Mouse (Mus musculus): Measurements from ENCODE around the gene Nav3. TPM values are rescaled to one million over a fixed set of nuclear protein-coding genes. Genes with fewer than 3 reads are reported as not detected.

The Nav3 gene
- total and polyA plus RNA-seq, 2 experiments = 0.01 to 0.28 TPM

GRCm38 (mm10) chr10:109985824-109986485 is 470.0 kb downstream of the Nav3 start:
- H3K79me2 ChIP-seq (ENCODE audit: control insufficient read depth, insufficient read depth, low read length) = no peaks in the 10 kb centered on the region
- H3K36me3 ChIP-seq (ENCODE audit: control insufficient read depth, insufficient read depth, low read length) = no peaks in the 10 kb centered on the region
- DNase-seq (ENCODE audit: extremely low read depth, low read depth, low spot score) = no peak
- H3K9ac ChIP-seq (ENCODE audit: low read depth, low read length) = no peak overlapping the region
- 66% methylated on average over 8 of the region's 8 CpGs for WGBS
- no peaks in the 10 kb centered on the region for H3K4me1 ChIP-seq (ENCODE audit: control insufficient read depth, insufficient read depth, low read length)
- H3K27ac ChIP-seq (replicated peaks; ENCODE audit: insufficient read depth, low read depth, low read length) = no peak overlapping the region
- no peak overlapping the region for H3K4me3 ChIP-seq (ENCODE audit: insufficient read depth, low read depth, low read length)
- H3K27me3 ChIP-seq (ENCODE audit: control insufficient read depth, insufficient read depth, low read length) = no peaks in the 10 kb centered on the region
- TF ChIP-seq POLR2A (IDR thresholded peaks at IDR 0.05; ENCODE audit: extremely low read depth, insufficient read depth, low read length) (no peak), CTCF (IDR thresholded peaks at IDR 0.05; ENCODE audit: low read depth, low read length) (no peak)

- Histone ChIP-seq H3K4me3 (ENCODE audit: insufficient read depth, low read depth, low read length) (no peak overlapping the region), H3K9ac (ENCODE audit: low read depth, low read length) (no peak overlapping the region), H3K36me3 (ENCODE audit: control insufficient read depth, insufficient read depth, low read length) (no peaks in the 10 kb centered on the region), H3K27ac (replicated peaks; ENCODE audit: insufficient read depth, low read depth, low read length) (no peak overlapping the region), H3K79me2 (ENCODE audit: control insufficient read depth, insufficient read depth, low read length) (no peaks in the 10 kb centered on the region), H3K27me3 (ENCODE audit: control insufficient read depth, insufficient read depth, low read length) (no peaks in the 10 kb centered on the region), H3K4me1 (ENCODE audit: control insufficient read depth, insufficient read depth, low read length) (no peaks in the 10 kb centered on the region; the same call in 1 of the 2 replicates)
- no peak for TF ChIP-seq POLR2A (IDR thresholded peaks at IDR 0.05; ENCODE audit: extremely low read depth, insufficient read depth, low read length)
- TF ChIP-seq CTCF (IDR thresholded peaks at IDR 0.05; ENCODE audit: low read depth, low read length) = no peak
- DNase-seq (ENCODE audit: extremely low read depth, low read depth, low spot score) = no peak
- WGBS = 89% methylated on average over 8 of the region's 8 CpGs
Observed at GRCm38 (mm10) chr10:109976351-109976750, 479.7 kb downstream of the Nav3 start.

GRCm38 (mm10) chr10:109974177-109974576 is 481.8 kb downstream of the Nav3 start:
- TF ChIP-seq CTCF (IDR thresholded peaks at IDR 0.05; ENCODE audit: low read depth, low read length) = no peak
- no peak for TF ChIP-seq POLR2A (IDR thresholded peaks at IDR 0.05; ENCODE audit: extremely low read depth, insufficient read depth, low read length)
- H3K36me3 ChIP-seq (ENCODE audit: control insufficient read depth, insufficient read depth, low read length) = no peaks in the 10 kb centered on the region

GRCm38 (mm10) chr10:109973483-109973882 is 482.5 kb downstream of the Nav3 start:
- peak; percentile 64 for DNase-seq (ENCODE audit: extremely low read depth, low read depth, low spot score)
- Histone ChIP-seq H3K79me2 (ENCODE audit: control insufficient read depth, insufficient read depth, low read length) (no peaks in the 10 kb centered on the region), H3K36me3 (ENCODE audit: control insufficient read depth, insufficient read depth, low read length) (no peaks in the 10 kb centered on the region), H3K27me3 (ENCODE audit: control insufficient read depth, insufficient read depth, low read length) (no peaks in the 10 kb centered on the region), H3K4me3 (ENCODE audit: insufficient read depth, low read depth, low read length) (no peak overlapping the region), H3K4me1 (ENCODE audit: control insufficient read depth, insufficient read depth, low read length) (no peaks in the 10 kb centered on the region; the same call in 1 of the 2 replicates), H3K9ac (ENCODE audit: low read depth, low read length) (no peak overlapping the region), H3K27ac (replicated peaks; ENCODE audit: insufficient read depth, low read depth, low read length) (no peak overlapping the region)
- TF ChIP-seq POLR2A (IDR thresholded peaks at IDR 0.05; ENCODE audit: extremely low read depth, insufficient read depth, low read length) (no peak), CTCF (IDR thresholded peaks at IDR 0.05; ENCODE audit: low read depth, low read length) (no peak)
- WGBS = 36% methylated on average over 3 of the region's 3 CpGs

More at GRCm38 (mm10) chr10:109974177-109974576, 481.8 kb downstream of the Nav3 start:
- H3K79me2 ChIP-seq (ENCODE audit: control insufficient read depth, insufficient read depth, low read length) = no peaks in the 10 kb centered on the region
- H3K27me3 ChIP-seq (ENCODE audit: control insufficient read depth, insufficient read depth, low read length) = no peaks in the 10 kb centered on the region
- H3K4me3 ChIP-seq (ENCODE audit: insufficient read depth, low read depth, low read length) = no peak overlapping the region
- no peaks in the 10 kb centered on the region; the same call in 1 of the 2 replicates for H3K4me1 ChIP-seq (ENCODE audit: control insufficient read depth, insufficient read depth, low read length)
- no peak overlapping the region for H3K9ac ChIP-seq (ENCODE audit: low read depth, low read length)
- 73% methylated on average over 4 of the region's 4 CpGs for WGBS
- DNase-seq (ENCODE audit: extremely low read depth, low read depth, low spot score) = no peak
- no peak overlapping the region for H3K27ac ChIP-seq (replicated peaks; ENCODE audit: insufficient read depth, low read depth, low read length)

GRCm38 (mm10) chr10:109950296-109950695 is 505.7 kb downstream of the Nav3 start:
- no peaks in the 10 kb centered on the region for H3K79me2 ChIP-seq (ENCODE audit: control insufficient read depth, insufficient read depth, low read length)
- no peak overlapping the region for H3K9ac ChIP-seq (ENCODE audit: low read depth, low read length)
- H3K4me3 ChIP-seq (ENCODE audit: insufficient read depth, low read depth, low read length) = no peak overlapping the region
- no peaks in the 10 kb centered on the region for H3K27me3 ChIP-seq (ENCODE audit: control insufficient read depth, insufficient read depth, low read length)
- H3K4me1 ChIP-seq (ENCODE audit: control insufficient read depth, insufficient read depth, low read length) = no peaks in the 10 kb centered on the region
- TF ChIP-seq CTCF (IDR thresholded peaks at IDR 0.05; ENCODE audit: low read depth, low read length) = no peak
- H3K36me3 ChIP-seq (ENCODE audit: control insufficient read depth, insufficient read depth, low read length) = no peaks in the 10 kb centered on the region
- H3K27ac ChIP-seq (replicated peaks; ENCODE audit: insufficient read depth, low read depth, low read length) = no peak overlapping the region
- no peak for DNase-seq (ENCODE audit: extremely low read depth, low read depth, low spot score)
- WGBS = 72% methylated on average over 3 of the region's 3 CpGs

GRCm38 (mm10) chr10:109929319-109929622 is 526.7 kb downstream of the Nav3 start:
- Histone ChIP-seq H3K4me1 (ENCODE audit: control insufficient read depth, insufficient read depth, low read length) (no peaks in the 10 kb centered on the region), H3K79me2 (ENCODE audit: control insufficient read depth, insufficient read depth, low read length) (no peaks in the 10 kb centered on the region), H3K27me3 (ENCODE audit: control insufficient read depth, insufficient read depth, low read length) (no peaks in the 10 kb centered on the region), H3K27ac (replicated peaks; ENCODE audit: insufficient read depth, low read depth, low read length) (no peak overlapping the region), H3K4me3 (ENCODE audit: insufficient read depth, low read depth, low read length) (no peak overlapping the region), H3K36me3 (ENCODE audit: control insufficient read depth, insufficient read depth, low read length) (no peaks in the 10 kb centered on the region), H3K9ac (ENCODE audit: low read depth, low read length) (no peak overlapping the region)
- TF ChIP-seq CTCF (IDR thresholded peaks at IDR 0.05; ENCODE audit: low read depth, low read length) (no peak), POLR2A (IDR thresholded peaks at IDR 0.05; ENCODE audit: extremely low read depth, insufficient read depth, low read length) (no peak)
- WGBS = 92% methylated on average over 5 of the region's 5 CpGs
- no peak for DNase-seq (ENCODE audit: extremely low read depth, low read depth, low spot score)

Measured in liver, adult 2 months (tissue).